Mouse (Mus musculus) right cerebral cortex, postnatal 14 days (tissue): ENCODE data around the gene Bcorl1.
"Not testable (repeated sequence)": the region's sequence is repeated elsewhere in the genome, so short reads cannot be mapped to it uniquely, and the experiment has no call there.

Source experiments
- DNase-seq: peaks from one replicate; pipeline ENCODE4 v3.0.0; 2022

Bcorl1 gene

DNA sequence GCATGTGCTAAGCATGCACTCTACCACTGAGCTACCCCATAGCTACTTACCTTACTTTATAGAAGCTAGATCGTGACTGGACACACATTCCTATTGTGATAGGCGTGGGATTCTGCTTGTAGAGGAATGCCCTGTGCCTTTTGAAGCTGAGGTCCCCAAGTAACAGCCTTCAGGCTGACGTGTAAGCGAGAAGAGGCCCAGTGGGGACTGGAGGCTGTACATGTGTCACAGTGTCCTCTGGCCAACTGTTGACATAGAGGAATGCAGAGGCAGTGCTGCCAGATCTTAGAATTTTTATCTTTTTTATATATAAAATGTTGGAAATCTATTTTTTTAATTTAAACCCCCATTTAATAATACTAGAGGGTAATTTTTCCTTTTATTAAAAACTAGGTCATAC lies 58.8 kb downstream of the Bcorl1 start:
- DNase-seq = no peak

DNA sequence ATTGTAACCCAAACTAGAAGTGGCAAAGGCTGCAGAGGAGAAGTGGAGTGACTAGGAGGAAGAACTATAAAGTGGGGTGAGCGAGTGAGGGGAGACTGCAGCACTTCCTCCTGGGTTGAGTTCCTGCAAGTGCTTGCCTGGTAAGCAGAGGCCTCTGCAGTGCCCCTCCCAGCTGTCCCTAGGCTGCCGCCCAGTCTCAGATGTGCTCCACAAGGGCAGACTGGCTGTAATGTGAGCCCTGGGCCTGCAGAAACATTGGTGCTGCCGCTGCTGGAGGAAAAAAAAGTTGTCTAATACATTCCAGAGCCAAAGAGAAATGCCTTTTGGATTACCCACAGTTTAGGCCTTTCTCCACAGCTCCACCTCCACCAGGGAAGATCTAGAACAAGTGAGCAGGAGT lies 64.0 kb downstream of the Bcorl1 start:
- no peak for DNase-seq

DNA sequence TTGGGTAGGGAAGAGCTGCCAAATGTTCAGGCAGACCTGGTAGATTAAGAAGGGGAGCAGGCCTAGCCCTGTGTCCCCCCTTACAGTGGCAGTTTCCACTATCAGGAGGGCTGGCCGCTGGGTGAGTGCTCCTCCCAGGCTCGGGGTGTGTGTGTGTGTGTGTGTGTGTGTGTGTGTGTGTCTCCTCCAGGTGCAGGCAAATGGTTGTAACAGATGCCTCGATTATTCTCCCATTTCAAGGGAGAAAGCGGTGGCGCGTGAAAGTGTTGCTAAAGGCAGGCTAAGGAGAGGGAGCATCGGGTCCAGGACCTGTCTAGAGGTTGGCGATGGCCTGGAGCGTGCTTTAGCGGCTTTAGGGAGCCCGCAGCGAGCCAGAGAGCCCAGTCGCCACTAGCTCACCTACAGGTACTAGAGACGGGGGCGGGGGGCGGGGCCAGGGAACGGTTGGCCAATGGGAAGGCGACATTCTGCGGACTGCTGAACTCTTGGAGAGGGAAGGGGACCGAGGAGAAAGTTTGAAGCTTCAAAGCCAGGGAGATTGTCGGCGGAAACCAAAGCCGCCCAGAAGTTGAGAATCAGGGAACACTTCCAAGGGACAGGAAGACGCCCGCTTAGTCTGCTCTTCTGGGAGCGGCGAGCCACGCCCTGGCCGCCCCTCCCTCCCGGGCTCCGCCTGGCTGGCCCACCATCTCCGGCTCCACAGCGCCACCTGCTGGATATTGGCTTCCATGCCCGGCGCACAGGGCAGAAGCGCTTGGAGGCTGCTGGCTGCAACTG lies 68.6 kb downstream of the Bcorl1 start:
- peak; percentile 87 for DNase-seq

DNA sequence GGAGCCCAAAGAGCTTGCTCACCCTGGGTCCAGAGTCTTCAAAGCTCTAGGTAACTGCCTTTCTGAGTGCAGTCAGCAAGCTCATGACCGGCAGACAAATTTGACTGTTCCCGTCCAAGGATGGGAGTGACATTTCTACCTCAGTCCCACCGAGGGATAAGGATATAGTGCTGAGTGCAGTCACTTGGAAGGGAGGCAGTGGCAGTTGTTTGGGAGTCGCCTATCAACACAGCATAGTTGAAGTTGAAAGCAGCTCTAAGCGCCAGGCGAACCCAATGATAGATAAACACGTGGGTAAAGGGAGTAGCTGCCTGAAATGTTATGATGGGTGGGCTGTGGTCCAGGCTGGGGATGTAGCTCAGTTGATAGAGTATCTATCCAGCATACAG lies 69.2 kb downstream of the Bcorl1 start:
- DNase-seq = no peak

DNA sequence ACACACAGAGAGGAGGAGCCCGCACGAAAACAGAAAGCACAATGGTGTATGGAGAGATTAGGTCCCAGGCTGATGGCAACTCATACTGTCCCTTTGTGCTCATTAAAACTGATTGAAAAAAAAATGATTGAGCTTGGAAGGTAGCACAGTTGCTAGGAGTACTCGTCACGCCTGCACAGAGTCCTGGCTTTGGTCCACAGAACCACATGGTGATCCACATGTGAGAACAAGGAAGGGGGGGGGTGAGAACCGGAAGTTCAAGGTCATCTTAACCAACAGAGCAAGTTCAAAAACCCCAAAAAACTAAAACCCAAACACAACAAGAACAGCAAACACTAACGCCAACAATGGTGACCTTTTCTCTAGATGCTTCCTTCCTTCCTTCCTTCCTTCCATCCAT lies 71.5 kb downstream of the Bcorl1 start:
- DNase-seq = no peak

DNA sequence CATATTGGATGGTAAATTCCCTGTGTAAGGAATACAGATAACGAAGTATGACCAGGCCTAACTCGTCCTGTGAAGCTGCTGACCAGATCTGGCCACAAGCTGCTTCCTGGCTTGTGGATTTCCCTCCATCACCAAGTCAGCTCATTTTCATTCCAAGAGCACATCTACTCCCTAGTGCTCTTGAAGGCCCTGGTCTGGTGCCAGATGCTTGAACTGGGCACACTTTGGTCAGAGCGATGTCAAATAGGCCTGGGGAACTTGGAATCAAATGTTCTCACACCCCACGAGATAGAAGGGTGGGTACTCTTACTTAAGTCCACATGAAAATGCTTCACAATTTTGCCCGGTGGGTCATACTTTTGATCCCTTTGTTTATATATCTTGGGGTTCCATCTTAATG lies 73.1 kb downstream of the Bcorl1 start:
- DNase-seq = no peak

DNA sequence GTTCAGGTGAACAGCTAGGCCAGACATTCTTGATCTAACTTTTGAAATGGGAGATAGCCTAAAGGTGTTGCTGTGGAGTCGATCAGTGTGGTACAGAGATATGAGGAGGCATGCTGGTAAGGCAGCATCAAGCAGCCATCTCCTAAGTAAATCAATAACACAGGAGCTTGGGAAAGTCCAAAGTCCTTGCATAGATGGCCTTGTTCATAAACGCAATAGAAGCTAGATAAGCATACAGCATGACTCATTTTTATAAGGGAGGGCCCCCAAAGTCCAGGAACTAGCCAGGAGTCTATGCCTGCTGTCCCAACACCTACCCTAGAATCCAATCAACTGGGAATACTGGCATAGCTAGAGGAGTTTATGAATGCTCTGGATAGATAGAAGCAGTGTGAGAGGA lies 77.3 kb downstream of the Bcorl1 start:
- no peak for DNase-seq

DNA sequence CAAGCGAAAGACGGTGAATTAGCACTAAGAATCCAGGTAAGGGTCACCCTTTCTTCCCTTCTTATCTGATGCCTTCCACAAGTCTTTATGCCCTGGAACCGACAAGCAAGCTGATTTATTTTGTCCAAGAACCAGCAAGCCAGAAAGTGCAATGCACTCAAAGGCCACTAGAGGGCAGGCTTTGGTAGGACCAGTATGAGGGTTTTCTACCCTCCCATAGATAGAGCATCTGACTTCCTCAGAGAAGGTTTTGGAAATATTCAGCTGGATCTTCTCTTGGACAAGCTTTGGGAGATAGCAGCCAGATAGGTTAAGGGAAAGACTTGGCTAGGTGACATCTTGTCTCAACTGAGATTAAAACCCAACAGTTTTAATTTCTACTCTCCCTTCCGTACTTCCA lies 81.8 kb downstream of the Bcorl1 start:
- peak; percentile 65 for DNase-seq

DNA sequence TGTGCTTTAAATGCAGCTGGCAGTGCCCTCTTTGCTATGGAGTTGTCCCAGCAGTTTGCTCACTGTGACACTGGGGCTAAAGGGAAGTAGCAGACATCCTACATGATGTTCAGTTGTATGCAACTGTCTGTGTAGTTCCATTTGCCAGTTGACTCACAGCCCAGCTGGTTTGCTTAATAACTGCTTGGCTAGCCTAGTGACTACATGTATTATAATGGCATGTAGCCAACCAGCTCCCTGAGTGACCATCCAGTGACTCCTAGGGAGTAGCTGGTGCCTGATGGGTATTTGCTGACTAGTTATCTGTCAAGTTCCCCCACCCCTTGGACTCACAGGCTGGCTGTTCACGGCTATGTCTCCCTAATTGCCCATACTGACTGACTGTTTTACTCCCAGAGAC lies 82.5 kb downstream of the Bcorl1 start:
- no peak for DNase-seq

DNA sequence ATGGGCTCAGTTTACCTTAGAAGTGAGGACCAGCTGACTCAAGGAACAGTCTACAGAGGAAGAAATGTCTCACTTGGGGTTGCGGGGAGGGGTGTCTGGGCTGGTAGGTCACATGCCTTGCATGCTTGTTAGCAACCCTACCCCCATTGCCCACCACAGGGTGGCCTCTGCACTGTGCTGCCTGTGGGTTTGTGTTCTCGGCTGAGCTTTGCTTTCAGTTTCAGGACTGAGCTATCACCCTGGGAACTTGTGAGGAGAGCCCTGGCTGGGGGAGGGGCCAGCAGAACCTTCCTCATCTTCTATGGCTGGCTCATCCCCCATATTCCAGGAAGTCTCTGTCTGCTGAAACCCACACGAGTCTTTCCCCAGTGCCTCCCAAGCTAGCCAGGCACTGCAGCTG lies 83.4 kb downstream of the Bcorl1 start:
- DNase-seq = peak; percentile 11

DNA sequence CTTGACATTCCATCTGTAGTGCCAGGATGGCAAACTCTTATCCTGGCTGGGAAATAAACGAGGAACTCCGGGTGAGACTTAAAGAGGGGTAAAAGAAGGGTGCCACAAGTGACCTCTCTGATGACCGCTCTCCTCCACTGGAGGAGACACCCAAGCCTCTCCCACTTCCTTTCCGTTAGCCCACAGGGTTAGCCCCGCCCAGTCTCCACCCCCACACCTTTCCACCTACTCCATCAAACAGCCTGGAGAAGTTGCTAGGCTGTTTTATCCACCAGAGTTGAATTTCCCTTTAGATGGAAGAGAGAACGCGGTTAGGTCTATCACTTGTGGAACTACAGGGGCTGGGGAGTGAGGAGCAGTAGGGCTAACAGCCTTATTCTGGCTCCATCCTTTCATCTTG lies 84.1 kb downstream of the Bcorl1 start:
- DNase-seq = no peak

DNA sequence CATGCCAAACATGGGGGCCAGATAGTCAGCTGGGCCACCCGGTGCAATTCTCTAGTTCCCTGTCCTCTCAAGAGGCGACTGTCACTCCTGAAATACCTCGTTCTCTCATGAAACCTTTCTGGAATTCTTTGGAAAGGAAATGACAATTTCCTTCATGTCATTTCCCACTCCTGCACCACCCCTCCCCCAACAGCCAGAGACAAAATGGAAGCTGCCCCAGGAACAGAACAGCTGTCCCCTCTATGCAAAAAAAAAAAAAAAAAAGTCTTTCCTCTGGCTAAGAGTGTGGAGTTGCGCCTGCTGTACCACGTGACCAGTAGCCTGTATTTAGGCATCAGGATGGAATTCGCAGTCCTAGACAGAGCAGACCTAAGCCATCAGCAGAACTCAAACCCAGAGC lies 87.1 kb downstream of the Bcorl1 start:
- no peak for DNase-seq

DNA sequence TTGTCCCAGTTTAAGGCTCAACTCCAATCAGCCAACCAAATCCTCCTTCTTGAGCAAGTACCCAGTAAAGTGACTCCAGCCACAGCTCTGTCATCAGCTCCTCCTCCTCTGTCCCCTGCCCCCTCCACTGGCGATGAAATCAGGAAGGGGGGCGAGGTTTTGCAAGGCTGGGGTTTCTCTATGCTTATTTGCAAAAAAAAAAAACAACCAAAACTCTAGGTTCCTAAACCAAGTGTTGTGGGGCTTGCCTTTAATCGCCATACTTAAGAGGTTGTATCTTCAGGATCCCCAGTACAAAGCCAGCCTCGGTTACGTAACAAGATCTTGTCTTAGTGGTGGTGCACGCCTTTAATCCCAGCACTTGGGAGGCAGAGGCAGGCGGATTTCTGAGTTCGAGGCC lies 87.5 kb downstream of the Bcorl1 start:
- no peak for DNase-seq

DNA sequence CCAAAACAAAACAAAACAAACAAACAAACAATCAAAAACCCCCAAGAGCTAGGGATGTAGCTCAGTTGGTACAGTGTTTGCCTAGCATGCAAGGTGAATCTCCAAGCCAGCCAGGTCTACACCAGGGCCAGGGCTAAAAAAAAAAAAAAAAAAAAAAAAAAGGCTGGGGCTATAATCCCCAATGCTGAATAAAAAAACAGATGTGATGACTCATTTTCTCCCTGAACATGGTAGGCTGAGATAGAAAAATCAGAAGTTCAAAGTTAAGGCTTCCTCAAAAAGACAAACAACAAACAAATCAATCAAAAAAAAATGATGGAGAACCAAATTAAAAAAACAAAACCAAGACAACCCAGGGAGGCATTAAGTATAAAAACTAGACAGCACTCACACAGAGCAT lies 87.9 kb downstream of the Bcorl1 start:
- no peak for DNase-seq

DNA sequence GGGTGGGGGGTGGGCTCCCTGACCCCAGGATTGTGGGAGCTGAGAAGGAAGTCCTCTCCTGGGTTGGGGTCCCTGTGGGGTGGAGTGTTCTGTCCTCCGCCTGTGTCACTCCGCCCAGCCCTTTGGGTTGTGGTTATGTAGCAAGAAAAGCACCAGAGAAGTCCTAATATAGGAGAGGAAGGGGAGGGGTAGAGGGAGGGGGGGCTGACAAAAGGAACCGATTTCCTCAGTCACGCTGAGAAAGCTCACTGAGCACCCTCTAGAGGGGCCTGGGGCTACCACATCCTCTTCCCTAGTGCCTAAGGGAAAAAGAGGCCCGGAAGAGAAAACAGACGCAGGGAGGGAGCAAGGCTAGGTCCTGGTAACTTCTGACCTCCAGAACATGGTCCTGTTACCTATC lies 88.4 kb downstream of the Bcorl1 start:
- no peak for DNase-seq

DNA sequence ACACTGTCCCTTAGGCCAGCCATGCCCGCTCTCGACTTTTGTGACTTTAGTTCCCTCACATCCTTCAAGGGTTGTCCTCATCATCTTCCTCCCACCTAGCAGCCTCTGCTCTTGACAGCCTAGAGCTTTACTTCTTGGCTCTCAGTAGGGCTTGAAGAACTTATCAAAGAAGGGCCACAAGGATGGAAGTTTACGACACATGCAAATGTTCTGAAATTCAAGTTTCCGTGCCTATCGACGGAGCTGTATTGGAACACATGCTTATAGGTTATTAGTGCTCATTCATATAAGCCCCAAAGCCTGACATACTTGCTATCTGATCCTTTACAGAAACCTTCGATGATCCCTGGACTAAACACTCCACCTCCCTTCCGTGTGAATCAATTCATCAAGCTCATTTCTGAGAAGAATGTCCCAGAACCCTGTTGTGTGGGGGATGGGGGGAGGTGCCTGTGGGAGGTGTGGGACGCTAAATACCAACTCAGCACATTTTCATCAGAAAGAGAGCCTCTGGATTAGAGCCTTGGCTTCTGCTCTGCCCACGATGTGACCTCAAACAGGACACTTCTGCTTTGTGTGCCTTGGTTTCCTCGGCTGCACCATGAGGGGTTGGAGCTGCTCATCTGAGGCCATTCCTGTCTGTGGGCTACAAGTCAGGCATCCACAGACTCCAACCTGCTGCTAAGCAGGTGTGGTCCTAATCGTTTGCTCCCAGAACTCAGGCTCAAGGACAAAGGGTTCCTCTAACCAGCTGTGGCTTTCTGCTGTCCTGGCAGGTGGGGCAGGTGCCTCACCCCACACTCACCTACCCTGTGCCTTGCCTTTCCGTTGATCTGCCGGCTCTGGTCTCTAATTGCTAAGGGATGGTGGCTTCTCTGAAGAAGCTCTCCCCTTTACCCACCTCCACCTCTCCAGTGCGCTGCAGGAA lies 91.7 kb downstream of the Bcorl1 start:
- DNase-seq = no peak

DNA sequence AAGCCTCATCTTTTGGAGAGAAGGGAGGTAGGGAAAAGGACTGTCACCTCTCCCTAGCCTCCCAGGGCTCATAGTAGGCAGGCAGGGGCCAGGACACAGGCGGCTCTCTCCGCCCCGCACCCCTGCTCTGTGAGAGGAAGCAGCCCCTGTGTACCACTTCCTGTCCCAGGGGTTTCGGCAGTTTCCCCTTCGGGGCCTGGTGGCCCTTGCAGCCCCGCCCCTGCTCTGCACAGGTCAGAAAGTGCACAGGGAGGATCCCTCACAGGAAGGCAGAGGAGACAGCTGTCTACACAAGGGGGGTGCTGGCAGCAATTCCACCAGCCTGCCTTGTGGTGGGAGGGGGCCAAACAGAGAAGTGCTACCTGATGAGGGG lies 92.4 kb downstream of the Bcorl1 start:
- no peak for DNase-seq

DNA sequence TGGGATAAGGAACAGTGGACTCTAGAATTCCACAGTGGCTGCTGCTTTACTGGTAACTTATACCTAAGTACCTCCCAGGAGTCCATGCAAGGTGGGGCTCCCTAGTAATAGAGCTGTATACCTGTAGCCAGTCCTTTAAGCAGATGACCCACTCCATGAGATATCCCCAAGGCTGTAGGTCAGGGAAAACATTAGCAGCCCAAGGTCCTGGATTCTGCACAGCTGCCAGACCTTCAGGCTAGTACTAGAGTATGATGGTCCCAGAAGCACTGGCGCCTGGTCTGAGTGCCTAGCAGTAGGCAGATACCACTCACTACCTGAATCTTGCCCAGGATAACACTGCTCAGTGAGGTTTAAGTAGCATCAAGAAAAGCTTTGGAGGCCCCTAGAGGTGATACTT lies 93.1 kb downstream of the Bcorl1 start:
- no peak for DNase-seq

DNA sequence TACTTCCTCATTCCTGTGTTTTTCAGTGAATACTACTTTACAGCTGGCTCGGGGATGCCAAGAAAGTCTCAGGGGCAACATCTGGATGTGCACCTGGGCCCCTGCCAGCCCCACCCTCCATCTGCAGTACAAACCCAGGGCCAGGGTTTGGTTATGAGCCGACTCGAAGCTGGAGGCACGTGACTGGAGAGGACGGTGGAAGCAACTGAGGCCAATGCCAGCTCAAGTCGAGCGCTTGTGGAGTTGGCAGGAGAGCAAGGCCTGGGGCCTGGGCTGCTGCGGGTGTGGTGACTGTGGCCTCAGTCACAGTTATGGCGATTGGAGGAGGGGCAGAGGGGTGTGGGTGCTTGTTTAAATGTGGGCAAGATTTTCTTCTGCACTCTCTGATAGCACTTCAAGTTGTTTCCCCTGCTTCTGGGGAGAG lies 94.3 kb downstream of the Bcorl1 start:
- DNase-seq = no peak

DNA sequence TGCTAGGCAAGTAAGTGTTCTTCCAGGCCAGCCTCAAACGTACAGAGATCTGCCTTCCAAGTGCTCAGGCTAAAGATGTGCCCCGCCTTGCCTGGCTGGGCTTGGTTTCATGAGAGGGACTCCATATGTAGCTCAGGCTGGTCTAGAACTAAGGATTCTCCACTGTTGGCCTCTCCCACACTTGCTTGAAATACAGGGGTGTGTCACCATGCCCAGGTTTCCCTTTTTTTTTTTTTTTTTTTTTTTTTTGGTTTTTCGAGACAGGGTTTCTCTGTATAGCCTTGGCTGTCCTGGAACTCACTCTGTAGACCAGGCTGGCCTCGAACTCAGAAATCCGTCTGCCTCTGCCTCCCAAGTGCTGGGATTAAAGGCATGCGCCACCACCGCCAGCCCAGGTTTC lies 94.9 kb downstream of the Bcorl1 start:
- DNase-seq = not testable (repeated sequence)

DNA sequence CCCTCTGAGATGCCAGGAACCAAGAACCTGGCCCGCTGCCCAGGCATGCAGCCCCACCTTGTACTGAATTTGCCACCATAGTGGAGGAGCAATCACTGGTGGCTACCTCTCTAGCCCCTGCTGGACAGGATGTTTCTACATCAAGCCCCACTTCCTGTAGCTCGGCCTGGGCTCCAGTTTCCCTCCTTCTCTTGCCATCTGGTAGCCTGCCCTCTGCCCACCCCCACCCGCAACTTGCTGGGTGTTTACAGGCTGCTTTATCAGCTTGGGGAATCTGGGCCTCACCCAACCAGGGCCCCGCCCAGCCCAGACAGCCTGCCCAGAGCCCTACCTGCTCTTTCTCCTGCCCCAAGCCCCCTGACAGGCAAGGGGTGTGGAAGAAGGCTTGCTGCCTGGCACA lies 97.9 kb downstream of the Bcorl1 start:
- no peak for DNase-seq

DNA sequence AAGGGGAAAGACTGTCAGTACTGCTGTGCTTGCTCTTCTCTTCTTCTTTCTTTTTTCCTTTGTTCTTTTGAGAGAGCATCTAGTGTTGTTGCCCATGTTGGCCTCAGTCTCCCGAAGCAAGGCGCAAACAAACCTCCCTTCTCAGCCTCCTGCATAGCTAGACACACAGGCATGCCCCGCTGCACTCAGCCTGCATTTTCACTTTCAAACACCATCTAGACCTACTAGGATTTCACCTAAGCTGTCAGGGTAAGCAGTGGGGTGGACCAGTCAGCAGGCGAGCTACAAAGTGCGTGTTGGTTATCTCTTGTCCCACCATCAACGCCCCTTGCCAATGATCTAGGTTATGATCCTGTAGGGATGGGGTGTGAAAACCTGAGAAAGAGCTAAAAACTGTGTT lies 100.4 kb downstream of the Bcorl1 start:
- DNase-seq = no peak

DNA sequence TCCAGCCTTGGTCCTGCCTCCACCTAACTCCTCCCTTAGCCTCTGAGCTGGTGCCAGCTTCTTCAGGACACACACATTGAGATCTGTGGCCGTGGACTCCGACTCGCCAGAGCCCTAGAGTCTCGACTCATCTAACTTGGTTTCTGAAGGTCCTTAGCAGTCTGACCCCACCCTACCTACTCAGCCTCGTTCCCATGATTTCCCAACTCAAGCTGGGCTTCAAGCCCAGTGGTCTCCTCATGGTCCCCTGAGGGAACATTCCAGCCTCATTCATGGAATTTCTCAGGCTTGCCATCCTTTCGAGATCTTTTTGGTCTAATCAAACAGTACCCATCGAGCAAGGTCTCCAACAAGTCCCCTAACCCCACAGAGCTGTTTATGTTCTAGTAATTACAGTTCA lies 100.8 kb downstream of the Bcorl1 start:
- DNase-seq = no peak

DNA sequence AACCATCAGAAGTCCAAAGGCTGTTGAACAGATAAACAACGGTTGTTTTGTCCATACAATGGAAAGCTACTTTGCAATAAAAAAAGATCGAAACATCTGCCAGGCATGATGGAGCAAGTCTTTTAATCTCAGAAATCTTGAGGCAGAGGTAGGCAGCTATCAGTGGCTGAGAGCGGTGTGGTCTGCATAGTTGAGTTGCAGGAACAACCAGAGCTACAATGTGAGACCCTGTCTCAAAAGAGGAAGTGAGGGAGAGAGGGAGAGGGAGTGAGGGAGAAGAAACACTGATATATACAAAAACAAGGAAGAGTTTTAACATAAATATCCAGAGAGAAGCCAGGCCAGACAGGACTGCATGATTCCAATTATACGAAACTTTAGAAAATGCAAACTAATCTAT lies 103.5 kb downstream of the Bcorl1 start:
- DNase-seq = no peak
